Mouse (Mus musculus): ENCODE measurements at regions not wholly inside any gene's neighbourhood (a gene's known extent, or its start where the extent isn't known, plus 50 kb on each side); places are given as distances from the start of the nearest gene placed in this dataset.
A peak's percentile ranks its signal among the peaks of the same experiment; 100 is the strongest.

GRCm38 (mm10) chr1:28229611-28230010, 550.4 kb downstream of the Gm597 start:
- DNase-seq: peak; percentile 9 to 34

DNA sequence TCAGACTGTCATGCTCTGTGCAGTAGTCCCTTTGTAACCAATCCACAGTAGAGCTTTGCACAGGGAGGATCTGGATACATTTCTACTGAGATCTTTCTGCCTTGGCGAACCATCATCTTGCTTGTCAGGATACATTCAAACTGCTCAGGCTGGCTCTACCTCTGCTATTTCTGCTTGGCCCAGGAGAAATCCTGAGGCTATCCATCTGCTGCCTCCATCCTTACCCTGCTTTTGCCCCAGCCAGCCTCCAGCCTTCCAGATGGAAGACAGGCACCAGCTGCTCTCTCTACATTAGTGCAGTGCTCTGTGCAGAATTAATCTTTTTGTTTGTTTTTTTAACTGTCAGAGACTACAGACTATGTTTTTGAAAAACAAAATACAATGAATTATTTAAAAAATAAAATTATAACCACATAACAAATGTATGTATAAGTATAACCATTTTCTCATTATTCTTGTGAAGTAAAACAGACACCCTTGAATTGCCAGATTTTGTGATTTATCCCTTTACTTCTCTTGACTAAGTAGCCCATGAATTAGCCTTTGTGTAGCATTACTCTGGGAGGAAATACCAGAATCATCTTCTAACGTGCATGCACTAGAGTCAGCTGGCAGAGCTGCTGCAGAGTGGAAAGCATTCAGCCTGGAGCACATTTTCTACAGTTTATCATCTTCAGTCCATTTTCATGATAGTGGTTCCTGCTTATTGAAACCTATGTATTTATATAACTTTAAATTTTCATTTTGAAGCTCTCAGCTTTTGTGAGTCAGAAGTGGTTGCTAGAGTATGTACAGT, 565.6 kb downstream of the Gm597 start:
- DNase-seq: peak; percentile 80 to 88
